Mouse (Mus musculus) layer of hippocampus, adult 9-10 months (tissue): Measurements from ENCODE around the gene Selenoo.

Experiments
- DNase-seq: peaks from one replicate; pipeline ENCODE4 v3.0.0; 2022; ENCODE audit warnings: low spot score

Selenoo gene

GRCm38 (mm10) chr15:89088607-89089247 lies at the start of gene Selenoo:
TSS of gene Selenoo (plus strand) at chr15:89089084.
- peak; percentile 57 for DNase-seq

- no peak for DNase-seq
Measured at GRCm38 (mm10) chr15:89044381-89044780, 44.5 kb upstream of the Selenoo start.

GRCm38 (mm10) chr15:89046356-89046755 lies 42.5 kb upstream of the Selenoo start:
- no peak for DNase-seq

GRCm38 (mm10) chr15:89054666-89055065 lies 34.2 kb upstream of the Selenoo start:
- no peak for DNase-seq

- no peak for DNase-seq
Measured at GRCm38 (mm10) chr15:89058736-89059135, 30.1 kb upstream of the Selenoo start.

- DNase-seq = no peak
Measured at GRCm38 (mm10) chr15:89059161-89059931, 29.5 kb upstream of the Selenoo start, which contains the start of gene Panx2. TSS of gene Panx2 (plus strand) at chr15:89059734.

GRCm38 (mm10) chr15:89060032-89060681 lies 28.7 kb upstream of the Selenoo start:
- no peak for DNase-seq

GRCm38 (mm10) chr15:89060811-89061460 lies 27.9 kb upstream of the Selenoo start:
- no peak for DNase-seq

GRCm38 (mm10) chr15:89061761-89062517 lies 26.9 kb upstream of the Selenoo start:
- DNase-seq = no peak

- no peak for DNase-seq
Measured at GRCm38 (mm10) chr15:89062518-89062910, 26.4 kb upstream of the Selenoo start.

- no peak for DNase-seq
Measured at GRCm38 (mm10) chr15:89063001-89063400, 25.9 kb upstream of the Selenoo start.

GRCm38 (mm10) chr15:89063536-89063935 lies 25.3 kb upstream of the Selenoo start:
- peak; percentile 83 for DNase-seq

- DNase-seq = no peak
Measured at GRCm38 (mm10) chr15:89064891-89065290, 24.0 kb upstream of the Selenoo start.

- no peak for DNase-seq
Measured at GRCm38 (mm10) chr15:89067609-89068008, 21.3 kb upstream of the Selenoo start.

- no peak for DNase-seq
Measured at GRCm38 (mm10) chr15:89068226-89068625, 20.7 kb upstream of the Selenoo start.

GRCm38 (mm10) chr15:89069336-89069840 lies 19.5 kb upstream of the Selenoo start:
- no peak for DNase-seq

- DNase-seq = no peak
Measured at GRCm38 (mm10) chr15:89070606-89071005, 18.3 kb upstream of the Selenoo start.

GRCm38 (mm10) chr15:89073993-89074603 lies 14.8 kb upstream of the Selenoo start:
- DNase-seq = no peak

GRCm38 (mm10) chr15:89074613-89075477 lies 14.0 kb upstream of the Selenoo start, which contains the start of gene Trabd:
TSS of gene Trabd (plus strand) at chr15:89075124.
- no peak for DNase-seq
